ENCODE assay signal across 17 mouse cellular contexts in genomic region chr5:118811690-118812089, GRCm38 (mm10).
DNase-seq lines count a peak whose midpoint lies in the region; ATAC-seq and TF ChIP-seq lines count a peak whose summit lies in the region.
"Had no signal": no experiment of that assay in that cellular context is flagged by ENCODE, and none has a peak within 500 bp of the region (broad histone marks: within the 10 kb centered on the region; RNA-seq: fewer than 3 reads in every experiment).

No protein-coding gene starts in this region.

- no peak overlapping the region for H3K4me2 ChIP-seq in forebrain, postnatal 0 days (ENCODE audit: low read depth)
- H3K4me2 ChIP-seq in forebrain, embryonic 12.5 days, result no peak overlapping the region
- no peak overlapping the region for H3K4me2 ChIP-seq in midbrain, embryonic 14.5 days (ENCODE audit: low read length)
- no peak overlapping the region for H3K4me2 ChIP-seq in embryonic facial prominence, embryonic 14.5 days (ENCODE audit: low read depth, low read length)
- H3K4me2 ChIP-seq: hindbrain, embryonic 13.5 days; limb, embryonic 13.5 days; lung, embryonic 15.5 days; midbrain, embryonic 12.5 days had no signal

- H3K9ac ChIP-seq in forebrain, postnatal 0 days, result no peak overlapping the region
- no peak overlapping the region for H3K9ac ChIP-seq in forebrain, embryonic 12.5 days
- no peak overlapping the region for H3K9ac ChIP-seq in midbrain, embryonic 14.5 days (replicated peaks; ENCODE audit: low read length)
- H3K9ac ChIP-seq in embryonic facial prominence, embryonic 14.5 days (ENCODE audit: low read depth, low read length), result no peak overlapping the region
- H3K9ac ChIP-seq: hindbrain, embryonic 13.5 days; limb, embryonic 13.5 days; lung, embryonic 15.5 days; midbrain, embryonic 12.5 days had no signal

- no peaks in the 10 kb centered on the region for H3K27me3 ChIP-seq in forebrain, postnatal 0 days (ENCODE audit: insufficient read depth, low read length)
- H3K27me3 ChIP-seq in forebrain, embryonic 12.5 days, result peaks cover 9% of the 10 kb centered on the region; the same call in 1 of the 2 replicates
- no peaks in the 10 kb centered on the region for H3K27me3 ChIP-seq in midbrain, embryonic 14.5 days (ENCODE audit: control insufficient read depth, insufficient read depth, low read length)
- H3K27me3 ChIP-seq in midbrain, embryonic 10.5 days (ENCODE audit: low read depth, poor library complexity, severe bottlenecking), result peaks cover 17% of the 10 kb centered on the region
- H3K27me3 ChIP-seq in embryonic facial prominence, embryonic 14.5 days (replicated peaks; ENCODE audit: control insufficient read depth, insufficient read depth, low read length), result no peaks in the 10 kb centered on the region
- H3K27me3 ChIP-seq: hindbrain, embryonic 13.5 days; lung, embryonic 15.5 days had no signal

- H3K9me3 ChIP-seq in forebrain, postnatal 0 days (ENCODE audit: low read length), result no peaks in the 10 kb centered on the region
- no peaks in the 10 kb centered on the region for H3K9me3 ChIP-seq in forebrain, embryonic 12.5 days
- H3K9me3 ChIP-seq in midbrain, embryonic 14.5 days (ENCODE audit: control insufficient read depth, low read length), result no peaks in the 10 kb centered on the region
- no peaks in the 10 kb centered on the region for H3K9me3 ChIP-seq in midbrain, embryonic 10.5 days (replicated peaks)
- H3K9me3 ChIP-seq in embryonic facial prominence, embryonic 14.5 days (ENCODE audit: control insufficient read depth, low read length), result no peaks in the 10 kb centered on the region
- H3K9me3 ChIP-seq: hindbrain, embryonic 13.5 days; limb, embryonic 13.5 days; lung, embryonic 15.5 days; midbrain, embryonic 12.5 days had no signal

- TF ChIP-seq CTCF in forebrain, postnatal 0 days (IDR thresholded peaks at IDR 0.05; ENCODE audit: low read depth), result peak; percentile 25; the same call in 1 of the 2 replicates

- ATAC-seq in forebrain, postnatal 0 days, result no peak
- no peak for ATAC-seq in forebrain, embryonic 12.5 days (ENCODE audit: low FRiP score)
- no peak for ATAC-seq in midbrain, embryonic 14.5 days (ENCODE audit: low FRiP score, low TSS enrichment)
- no peak for ATAC-seq in embryonic facial prominence, embryonic 14.5 days (ENCODE audit: low read depth)
- no peak for ATAC-seq in megakaryocyte, adult 5-6 weeks (ENCODE audit: poor library complexity, severe bottlenecking)
- ATAC-seq: Patski had no signal

- 49% methylated on average over 5 of the region's 5 CpGs for WGBS in forebrain, postnatal 0 days
- WGBS in forebrain, embryonic 12.5 days, result 54% methylated on average over 5 of the region's 5 CpGs
- WGBS in midbrain, embryonic 14.5 days, result 53% methylated on average over 5 of the region's 5 CpGs
- WGBS in midbrain, embryonic 10.5 days, result 58% methylated on average over 5 of the region's 5 CpGs
- 57% methylated on average over 5 of the region's 5 CpGs for WGBS in embryonic facial prominence, embryonic 14.5 days

- H3K4me1 ChIP-seq in forebrain, postnatal 0 days (ENCODE audit: insufficient read depth), result no peaks in the 10 kb centered on the region
- H3K4me1 ChIP-seq in forebrain, embryonic 12.5 days, result no peaks in the 10 kb centered on the region
- H3K4me1 ChIP-seq in midbrain, embryonic 14.5 days (ENCODE audit: control insufficient read depth, insufficient read depth, low read length), result no peaks in the 10 kb centered on the region
- peaks cover 3% of the 10 kb centered on the region; the same call in 1 of the 2 replicates for H3K4me1 ChIP-seq in midbrain, embryonic 10.5 days
- no peaks in the 10 kb centered on the region for H3K4me1 ChIP-seq in embryonic facial prominence, embryonic 14.5 days (ENCODE audit: control insufficient read depth, insufficient read depth, low read length)
- H3K4me1 ChIP-seq: hindbrain, embryonic 13.5 days; lung, embryonic 15.5 days; midbrain, embryonic 12.5 days had no signal

- no peak for DNase-seq in forebrain, postnatal 0 days
- peak; percentile 15 to 18 for DNase-seq in kidney, postnatal 4 days
- DNase-seq in kidney, postnatal 14 days, result no peak
- peak; percentile 41 for DNase-seq in midbrain, embryonic 14.5 days
- DNase-seq in midbrain, embryonic 10.5 days (ENCODE audit: low spot score), result no peak
- peak; percentile 22 for DNase-seq in embryonic facial prominence, embryonic 14.5 days (ENCODE audit: low spot score)
- DNase-seq: B cell, adult 2 months; cerebellum, adult 11 months; kidney, adult 2 months; thymus, adult 18-20 months had no signal

- H3K4me3 ChIP-seq in forebrain, postnatal 0 days (ENCODE audit: low read depth, low read length), result no peak overlapping the region
- no peak overlapping the region for H3K4me3 ChIP-seq in forebrain, embryonic 12.5 days (replicated peaks)
- no peak overlapping the region for H3K4me3 ChIP-seq in midbrain, embryonic 14.5 days (replicated peaks; ENCODE audit: low read depth, low read length)
- H3K4me3 ChIP-seq in midbrain, embryonic 10.5 days, result no peak overlapping the region
- no peak overlapping the region for H3K4me3 ChIP-seq in embryonic facial prominence, embryonic 14.5 days (ENCODE audit: low read depth, low read length)
- H3K4me3 ChIP-seq: hindbrain, embryonic 13.5 days; limb, embryonic 13.5 days; lung, embryonic 15.5 days; midbrain, embryonic 12.5 days had no signal

- no peaks in the 10 kb centered on the region for H3K36me3 ChIP-seq in forebrain, postnatal 0 days (ENCODE audit: insufficient read depth)
- no peaks in the 10 kb centered on the region for H3K36me3 ChIP-seq in forebrain, embryonic 12.5 days (replicated peaks)
- H3K36me3 ChIP-seq in midbrain, embryonic 14.5 days (ENCODE audit: control insufficient read depth, insufficient read depth, low read length), result no peaks in the 10 kb centered on the region
- no peaks in the 10 kb centered on the region for H3K36me3 ChIP-seq in midbrain, embryonic 10.5 days
- no peaks in the 10 kb centered on the region for H3K36me3 ChIP-seq in embryonic facial prominence, embryonic 14.5 days (ENCODE audit: control insufficient read depth, insufficient read depth, low read length)
- H3K36me3 ChIP-seq: hindbrain, embryonic 13.5 days; limb, embryonic 13.5 days; lung, embryonic 15.5 days; midbrain, embryonic 12.5 days had no signal

- H3K27ac ChIP-seq in forebrain, postnatal 0 days (ENCODE audit: low read depth, low read length), result no peak overlapping the region
- no peak overlapping the region for H3K27ac ChIP-seq in forebrain, embryonic 12.5 days
- H3K27ac ChIP-seq in midbrain, embryonic 14.5 days (replicated peaks; ENCODE audit: low read depth, low read length), result no peak overlapping the region
- H3K27ac ChIP-seq in midbrain, embryonic 10.5 days (replicated peaks), result no peak overlapping the region
- H3K27ac ChIP-seq in embryonic facial prominence, embryonic 14.5 days (replicated peaks; ENCODE audit: low read depth, low read length), result no peak overlapping the region
- H3K27ac ChIP-seq: hindbrain, embryonic 13.5 days; lung, embryonic 15.5 days; midbrain, embryonic 12.5 days had no signal

Comparison
In these comparisons a context has a peak if more than half of its experiments do, and no peak if none do; other contexts are left out.
1. DNase-seq: peak in kidney, postnatal 4 days (2 of 2), midbrain, embryonic 14.5 days (single experiment) and embryonic facial prominence, embryonic 14.5 days (single experiment); none in forebrain, postnatal 0 days (single experiment), kidney, postnatal 14 days (single experiment) and midbrain, embryonic 10.5 days (single experiment).